In the genomic region with DNA sequence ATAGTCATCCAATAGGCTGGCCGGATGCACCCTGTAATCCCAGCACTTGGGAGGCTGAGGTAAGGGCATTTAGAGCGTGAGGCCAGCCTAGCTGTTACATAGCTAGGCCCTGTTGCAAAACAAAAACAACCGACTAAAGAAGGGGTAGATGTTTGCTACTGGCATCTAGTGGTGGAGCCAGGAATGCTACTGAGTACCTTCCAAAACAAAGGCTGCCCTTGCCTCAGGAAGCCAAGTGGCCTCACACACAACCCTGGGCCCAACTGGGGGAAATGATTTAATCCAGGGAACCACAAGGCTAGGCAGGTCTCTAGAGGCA, we compare ENCODE assay signal across 7 mouse cellular contexts. TPM values are rescaled to one million over a fixed set of nuclear protein-coding genes. Genes with fewer than 3 reads are reported as not detected.
DNase-seq lines count a peak whose midpoint lies in the region; ATAC-seq and TF ChIP-seq lines count a peak whose summit lies in the region.

No protein-coding gene starts in this region.

- peaks cover 78% of the 10 kb centered on the region for H3K36me3 ChIP-seq in G1E (replicated peaks)
- peaks cover 40% of the 10 kb centered on the region for H3K36me3 ChIP-seq in forebrain, embryonic 12.5 days (replicated peaks)
- H3K36me3 ChIP-seq in intestine, embryonic 15.5 days, result no peaks in the 10 kb centered on the region
- H3K36me3 ChIP-seq in lung, embryonic 14.5 days (ENCODE audit: insufficient read depth), result peaks cover 62% of the 10 kb centered on the region

- peak overlapping the region; percentile 79 for H3K27ac ChIP-seq in forebrain, embryonic 12.5 days
- H3K27ac ChIP-seq in intestine, embryonic 15.5 days, result 0 out of 2 replicates have a peak overlapping the region, but pooled peaks have one; percentile 1
- peak overlapping the region; percentile 68 for H3K27ac ChIP-seq in lung, embryonic 14.5 days (ENCODE audit: low read depth)

- WGBS in forebrain, embryonic 12.5 days, result 21% methylated on average over 3 of the region's 3 CpGs
- 44% methylated on average over 3 of the region's 3 CpGs for WGBS in intestine, embryonic 15.5 days
- 32% methylated on average over 3 of the region's 3 CpGs for WGBS in lung, embryonic 14.5 days

- no peak overlapping the region; the same call in 1 of the 2 replicates for H3K4me3 ChIP-seq in G1E (ENCODE audit: low read depth, low read length)
- H3K4me3 ChIP-seq in forebrain, embryonic 12.5 days (replicated peaks), result no peak overlapping the region
- no peak overlapping the region for H3K4me3 ChIP-seq in intestine, embryonic 15.5 days (replicated peaks)
- no peak overlapping the region for H3K4me3 ChIP-seq in lung, embryonic 14.5 days (ENCODE audit: low read depth, low read length)

- H3K9me3 ChIP-seq in G1E (replicated peaks), result no peaks in the 10 kb centered on the region
- H3K9me3 ChIP-seq in forebrain, embryonic 12.5 days, result no peaks in the 10 kb centered on the region
- no peaks in the 10 kb centered on the region for H3K9me3 ChIP-seq in intestine, embryonic 15.5 days
- H3K9me3 ChIP-seq in lung, embryonic 14.5 days (ENCODE audit: low read depth, low read length), result no peaks in the 10 kb centered on the region

- no peak for ATAC-seq in G1E (ENCODE audit: extremely low read depth, insufficient number of reproducible peaks, low FRiP score, poor library complexity, severe bottlenecking)
- no peak for ATAC-seq in forebrain, embryonic 12.5 days (ENCODE audit: low FRiP score)
- ATAC-seq in intestine, embryonic 15.5 days, result no peak
- ATAC-seq in lung, embryonic 14.5 days (ENCODE audit: insufficient read depth), result no peak

- peak; percentile 35; the same call in 1 of the 2 replicates for TF ChIP-seq CTCF in G1E (IDR thresholded peaks at IDR 0.05; ENCODE audit: low read depth, low read length)
- peak; percentile 60 for TF ChIP-seq CTCF in lung, embryonic 14.5 days (IDR thresholded peaks at IDR 0.05; ENCODE audit: low read depth)

- H3K4me2 ChIP-seq in forebrain, embryonic 12.5 days, result no peak overlapping the region
- no peak overlapping the region for H3K4me2 ChIP-seq in intestine, embryonic 15.5 days (replicated peaks)
- no peak overlapping the region for H3K4me2 ChIP-seq in lung, embryonic 14.5 days

- peaks cover 97% of the 10 kb centered on the region for H3K4me1 ChIP-seq in G1E (ENCODE audit: insufficient read depth, low read depth, low read length)
- peaks cover 79% of the 10 kb centered on the region for H3K4me1 ChIP-seq in forebrain, embryonic 12.5 days
- peaks cover 44% of the 10 kb centered on the region for H3K4me1 ChIP-seq in intestine, embryonic 15.5 days (replicated peaks)
- peaks cover 51% of the 10 kb centered on the region for H3K4me1 ChIP-seq in lung, embryonic 14.5 days (ENCODE audit: insufficient read depth)

- H3K27me3 ChIP-seq in G1E (ENCODE audit: insufficient read depth, low read length), result no peaks in the 10 kb centered on the region
- H3K27me3 ChIP-seq in forebrain, embryonic 12.5 days, result peaks cover 14% of the 10 kb centered on the region
- H3K27me3 ChIP-seq in intestine, embryonic 15.5 days (replicated peaks), result no peaks in the 10 kb centered on the region
- no peaks in the 10 kb centered on the region for H3K27me3 ChIP-seq in lung, embryonic 14.5 days (ENCODE audit: insufficient read depth, low read length)

- 0 out of 2 replicates have a peak overlapping the region, but pooled peaks have one; percentile 9 for H3K9ac ChIP-seq in forebrain, embryonic 12.5 days
- no peak overlapping the region for H3K9ac ChIP-seq in intestine, embryonic 15.5 days
- peak overlapping the region; percentile 9; the same call in 1 of the 2 replicates for H3K9ac ChIP-seq in lung, embryonic 14.5 days

- DNase-seq in CD4-positive helper T cell, adult 2 months (ENCODE audit: low read depth, low spot score), result peak; percentile 48
- no peak for DNase-seq in G1E (ENCODE audit: low spot score)
- peak; percentile 69 for DNase-seq in lung, embryonic 14.5 days
- no peak for DNase-seq in right cerebral cortex, postnatal 25 days
- DNase-seq in embryo, embryonic 10.5 days (ENCODE audit: low spot score), result no peak

RNA-seq across cellular contexts. Expression of gene G430095P16Rik, which starts 3.1 kb away (rescaled TPM):
- total RNA-seq in G1E (2014; fragmentation: Nextera tagmentation) (39.9 and 54.3 TPM in 2 replicates), G1E (2017) (11.0 and 11.3 TPM in 2 replicates)
- 35.2 and 42.7 TPM in 2 replicates for polyA plus RNA-seq in G1E (2012)
- polyA plus RNA-seq in forebrain, embryonic 12.5 days (2016; fragmentation: Nextera tagmentation; extraction: Ambion mirVana), result 2.2 and 3.5 TPM in 2 replicates
- polyA plus RNA-seq in intestine, embryonic 15.5 days (2015; fragmentation: Nextera tagmentation; extraction: Ambion mirVana), result 3.1 and 3.7 TPM in 2 replicates
- 2.7 and 2.8 TPM in 2 replicates for polyA plus RNA-seq in lung, embryonic 14.5 days (2014; fragmentation: Nextera tagmentation; extraction: Ambion mirVana)

RNA-seq across cellular contexts. Expression of gene Lyl1, which starts 24.6 kb away (rescaled TPM):
- total RNA-seq in G1E (2014; fragmentation: Nextera tagmentation), result 136 and 138 TPM in 2 replicates
- total RNA-seq in G1E (2017), result 81.2 and 95.6 TPM in 2 replicates
- polyA plus RNA-seq in G1E (2012), result 550 and 561 TPM in 2 replicates
- 3.1 and 3.9 TPM in 2 replicates for polyA plus RNA-seq in forebrain, embryonic 12.5 days (2016; fragmentation: Nextera tagmentation; extraction: Ambion mirVana)
- 5.1 and 5.5 TPM in 2 replicates for polyA plus RNA-seq in intestine, embryonic 15.5 days (2015; fragmentation: Nextera tagmentation; extraction: Ambion mirVana)
- 12.0 and 12.5 TPM in 2 replicates for polyA plus RNA-seq in lung, embryonic 14.5 days (2014; fragmentation: Nextera tagmentation; extraction: Ambion mirVana)

RNA-seq across cellular contexts. Expression of gene Nacc1, which starts 38.2 kb away (rescaled TPM):
- total RNA-seq in G1E (2014; fragmentation: Nextera tagmentation), result 120 and 125 TPM in 2 replicates
- total RNA-seq in G1E (2017), result 48.1 and 54.5 TPM in 2 replicates
- polyA plus RNA-seq in G1E (2012), result 207 and 224 TPM in 2 replicates
- 22.8 and 26.6 TPM in 2 replicates for polyA plus RNA-seq in forebrain, embryonic 12.5 days (2016; fragmentation: Nextera tagmentation; extraction: Ambion mirVana)
- 14.8 and 17.0 TPM in 2 replicates for polyA plus RNA-seq in intestine, embryonic 15.5 days (2015; fragmentation: Nextera tagmentation; extraction: Ambion mirVana)
- polyA plus RNA-seq in lung, embryonic 14.5 days (2014; fragmentation: Nextera tagmentation; extraction: Ambion mirVana), result 29.8 and 33.8 TPM in 2 replicates

RNA-seq across cellular contexts. Expression of gene Trmt1, which starts 39.8 kb away (rescaled TPM):
- total RNA-seq in G1E (2014; fragmentation: Nextera tagmentation) (63.3 and 64.9 TPM in 2 replicates), G1E (2017) (68.2 and 96.4 TPM in 2 replicates)
- 244 and 260 TPM in 2 replicates for polyA plus RNA-seq in G1E (2012)
- polyA plus RNA-seq in forebrain, embryonic 12.5 days (2016; fragmentation: Nextera tagmentation; extraction: Ambion mirVana), result 55.4 and 59.6 TPM in 2 replicates
- polyA plus RNA-seq in intestine, embryonic 15.5 days (2015; fragmentation: Nextera tagmentation; extraction: Ambion mirVana), result 59.9 and 68.3 TPM in 2 replicates
- polyA plus RNA-seq in lung, embryonic 14.5 days (2014; fragmentation: Nextera tagmentation; extraction: Ambion mirVana), result 66.1 and 68.6 TPM in 2 replicates

Comparison
In these comparisons a context has a peak if more than half of its experiments do, and no peak if none do; other contexts are left out.
1. DNase-seq: peak in CD4-positive helper T cell, adult 2 months (single experiment) and lung, embryonic 14.5 days (single experiment); none in G1E (single experiment), right cerebral cortex, postnatal 25 days (single experiment) and embryo, embryonic 10.5 days (single experiment).
2. H3K27ac ChIP-seq: peak in every context shown above with its lines; median percentile 79 in forebrain, embryonic 12.5 days; 68 in lung, embryonic 14.5 days; 1 in intestine, embryonic 15.5 days.
3. RNA of gene Lyl1, which starts 24.6 kb away (polyA plus RNA-seq): 550 to 561 TPM in G1E; 12.0 to 12.5 TPM in lung, embryonic 14.5 days, 5.1 to 5.5 TPM in intestine, embryonic 15.5 days and 3.1 to 3.9 TPM in forebrain, embryonic 12.5 days; every median in the first group is over 10 times any median in the second.